Mouse (Mus musculus) lung, adult 18-20 months (tissue): ENCODE measurements around the gene Ndst2.

Experiments
- DNase-seq, 2 experiments: peaks; one replicate each; pipeline ENCODE4 v3.0.0; 2022; ENCODE audit warnings: mixed read lengths in 2 of 2

The Ndst2 gene

DNA sequence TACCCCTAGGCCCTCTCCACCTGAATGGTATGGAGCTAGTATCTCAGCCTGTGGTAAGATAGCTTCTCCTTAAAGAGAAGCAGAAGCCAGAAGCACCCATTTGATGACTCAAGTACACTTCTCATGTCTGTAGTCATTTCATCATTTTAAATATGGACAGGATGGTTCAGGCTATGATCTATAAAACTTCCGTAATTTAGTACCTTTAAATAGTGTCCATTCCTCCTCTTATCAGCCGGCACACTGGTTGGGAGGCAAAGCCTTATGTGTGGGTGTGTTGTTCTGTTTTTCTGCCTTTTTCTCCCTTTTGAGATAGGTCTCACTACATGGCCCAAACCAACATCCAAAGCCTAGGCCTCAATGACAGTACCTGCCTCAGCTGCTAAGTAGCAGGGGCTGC lies 35.8 kb downstream of the Ndst2 start:
- no peak for DNase-seq

DNA sequence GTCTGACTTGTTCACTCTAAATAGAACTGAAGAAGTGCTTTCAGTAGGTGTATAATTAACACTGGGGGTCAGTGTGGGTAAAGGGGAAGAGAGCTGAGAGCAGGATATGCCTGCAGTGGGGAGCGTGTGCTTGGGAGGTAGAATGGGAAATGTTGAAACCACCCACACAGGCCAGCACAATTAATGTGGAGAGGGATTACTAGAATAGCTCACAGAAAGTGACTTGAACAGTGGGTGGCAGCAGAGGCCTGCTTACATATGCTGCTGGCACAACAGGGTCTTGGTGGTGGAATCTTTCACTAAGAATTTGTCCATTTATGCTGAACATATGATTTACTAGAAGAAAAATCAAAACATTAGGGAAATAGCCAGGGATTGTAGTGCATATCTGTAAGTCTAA lies 37.4 kb downstream of the Ndst2 start:
- DNase-seq, result peak; percentile 33 to 53

DNA sequence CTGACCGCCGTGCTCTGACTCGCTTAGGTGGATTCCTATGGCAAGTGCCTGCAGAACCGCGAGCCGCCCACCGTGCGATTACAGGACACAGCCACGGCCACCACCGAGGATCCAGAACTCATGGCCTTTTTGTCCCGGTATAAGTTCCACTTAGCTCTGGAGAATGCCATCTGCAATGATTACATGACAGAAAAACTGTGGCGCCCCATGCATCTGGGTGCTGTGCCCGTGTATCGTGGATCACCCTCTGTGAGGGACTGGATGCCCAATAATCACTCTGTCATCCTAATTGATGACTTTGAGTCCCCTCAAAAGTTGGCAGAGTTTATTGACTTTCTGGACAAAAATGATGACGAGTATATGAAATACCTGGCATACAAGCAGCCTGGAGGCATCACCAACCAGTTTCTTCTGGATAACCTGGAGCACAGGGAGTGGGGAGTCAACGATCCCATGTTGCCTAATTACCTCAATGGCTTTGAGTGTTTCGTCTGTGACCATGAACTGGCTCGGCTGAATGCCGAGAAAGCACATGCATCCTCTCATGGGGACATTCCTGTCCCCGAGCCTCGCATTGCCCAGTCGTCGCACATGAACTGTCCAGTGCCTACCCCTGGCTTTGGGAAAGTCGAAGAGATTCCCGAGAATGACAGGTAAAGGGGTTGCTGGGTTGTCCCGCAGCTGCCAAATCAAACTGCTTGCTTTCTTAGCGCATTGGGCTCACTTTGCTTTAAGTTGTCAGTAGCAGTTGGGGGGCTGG lies 38.4 kb downstream of the Ndst2 start:
- peak; percentile 21 to 25 for DNase-seq

DNA sequence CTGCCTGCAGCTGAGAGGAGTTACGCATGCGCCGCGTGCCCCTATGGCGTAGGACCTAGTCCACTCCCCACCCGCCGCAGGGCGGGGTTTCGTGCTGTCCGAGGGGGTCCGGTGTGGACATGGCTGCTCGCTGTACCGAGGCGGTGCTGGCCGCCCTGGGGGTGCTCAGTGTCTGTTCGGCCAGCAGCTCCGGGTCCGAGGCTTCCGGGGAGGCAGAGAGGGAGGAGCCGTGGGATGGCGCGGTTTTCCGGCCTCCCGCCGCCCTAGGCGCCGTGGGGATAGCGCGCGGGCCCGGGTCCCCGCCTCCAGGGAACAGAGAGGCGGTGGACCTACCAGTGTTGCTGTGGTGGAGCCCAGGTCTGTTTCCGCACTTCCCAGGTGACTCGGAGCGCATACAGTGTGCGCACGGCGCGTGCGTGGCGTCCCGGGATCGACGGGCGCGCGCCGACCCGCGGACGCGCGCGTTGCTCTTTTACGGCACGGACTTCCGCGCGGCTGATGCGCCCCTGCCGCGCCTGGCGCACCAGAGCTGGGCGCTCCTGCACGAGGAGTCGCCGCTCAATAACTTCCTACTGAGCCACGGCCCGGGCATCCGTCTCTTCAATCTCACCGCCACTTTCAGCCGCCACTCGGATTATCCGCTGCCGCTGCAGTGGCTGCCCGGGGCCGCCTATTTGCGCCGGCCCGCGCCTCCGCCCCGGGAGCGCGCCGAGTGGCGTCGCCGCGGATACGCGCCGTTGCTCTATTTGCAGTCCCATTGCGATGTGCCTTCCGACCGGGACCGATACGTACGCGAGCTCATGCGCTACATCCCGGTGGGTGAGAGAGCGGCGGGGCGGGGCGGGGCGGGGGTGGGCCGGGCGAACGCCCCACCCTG lies 39.2 kb downstream of the Ndst2 start, which contains the start of gene Fut11:
TSS of gene Fut11 (plus strand) at position 85 of the 877 bp plus-strand sequence.
- peak; percentile 87 to 91 for DNase-seq

DNA sequence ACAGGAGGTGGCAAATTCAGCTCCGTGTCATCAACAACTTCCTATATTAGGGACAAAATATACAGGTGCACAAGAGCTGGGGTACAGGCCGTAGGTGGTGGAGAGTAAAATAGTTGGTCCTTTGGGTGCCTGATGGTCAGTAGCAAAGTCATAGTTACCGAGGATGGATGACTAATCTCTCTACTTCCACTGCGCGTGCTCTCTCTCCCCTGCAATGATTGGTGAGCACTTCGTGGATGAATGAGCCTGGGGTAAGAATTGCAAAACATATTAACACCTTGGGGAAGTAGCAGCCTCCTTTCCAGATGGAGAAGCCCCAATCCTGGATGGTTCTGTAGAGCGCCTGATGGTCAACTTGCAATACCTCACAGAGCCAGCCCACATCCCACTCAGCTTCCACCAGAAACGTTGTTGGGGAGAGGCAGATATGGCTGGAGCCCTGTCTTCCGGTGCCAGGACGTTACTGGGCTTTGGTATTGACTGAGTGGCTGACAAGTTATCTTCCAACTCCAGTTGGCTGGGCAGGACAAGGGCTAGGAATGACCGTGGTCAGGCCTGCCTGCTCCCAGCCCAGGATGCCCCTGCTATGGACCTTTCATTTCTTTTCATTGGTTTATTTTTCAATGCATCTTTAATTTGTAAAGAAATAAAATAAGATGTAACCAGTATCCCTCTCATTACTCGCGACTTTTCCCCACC lies 40.0 kb downstream of the Ndst2 start:
- no peak for DNase-seq

DNA sequence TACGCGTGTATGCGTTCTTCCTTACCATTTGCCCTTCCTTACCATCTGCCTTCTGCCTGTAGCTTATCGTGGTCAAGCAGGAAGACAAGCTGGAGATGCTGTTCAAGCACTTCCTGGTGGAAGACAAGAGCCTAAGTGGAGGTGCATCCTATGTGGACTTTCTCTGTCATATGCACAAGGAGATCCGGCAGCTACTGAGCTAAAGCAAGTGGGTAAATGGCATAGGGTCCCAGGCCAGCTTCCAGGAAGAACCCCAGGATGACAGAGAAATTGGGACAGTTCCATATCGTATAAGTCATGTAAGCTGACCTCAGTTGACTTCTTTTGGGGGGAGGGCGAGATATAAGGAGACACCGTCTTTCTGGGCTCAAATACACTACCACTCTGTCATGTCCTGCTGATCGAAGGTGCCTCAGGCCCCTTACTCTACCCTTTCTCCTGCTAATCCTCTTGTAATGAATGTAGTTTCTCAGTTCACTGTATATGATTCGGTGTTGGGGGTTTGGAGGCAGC lies 40.7 kb downstream of the Ndst2 start:
- DNase-seq, result no peak

DNA sequence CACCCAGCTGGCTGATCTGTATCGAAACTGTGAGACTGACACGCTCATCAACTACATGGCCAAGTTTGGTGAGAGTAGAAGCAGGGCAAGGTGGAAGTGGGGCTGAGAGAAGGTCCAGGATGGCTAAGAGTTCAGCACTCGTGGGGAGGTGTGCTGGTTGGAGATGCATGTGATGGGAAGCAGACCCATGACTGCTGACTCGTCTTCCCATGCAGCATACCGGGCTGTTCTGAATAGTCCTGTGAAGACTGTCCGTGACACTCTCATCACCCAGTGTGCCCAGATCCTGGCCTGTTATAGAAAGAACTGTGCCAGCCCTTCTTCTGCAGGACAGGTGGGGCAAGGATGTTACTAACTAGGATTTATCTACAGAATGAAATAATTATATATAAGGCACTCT lies 42.6 kb downstream of the Ndst2 start:
- no peak for DNase-seq

DNA sequence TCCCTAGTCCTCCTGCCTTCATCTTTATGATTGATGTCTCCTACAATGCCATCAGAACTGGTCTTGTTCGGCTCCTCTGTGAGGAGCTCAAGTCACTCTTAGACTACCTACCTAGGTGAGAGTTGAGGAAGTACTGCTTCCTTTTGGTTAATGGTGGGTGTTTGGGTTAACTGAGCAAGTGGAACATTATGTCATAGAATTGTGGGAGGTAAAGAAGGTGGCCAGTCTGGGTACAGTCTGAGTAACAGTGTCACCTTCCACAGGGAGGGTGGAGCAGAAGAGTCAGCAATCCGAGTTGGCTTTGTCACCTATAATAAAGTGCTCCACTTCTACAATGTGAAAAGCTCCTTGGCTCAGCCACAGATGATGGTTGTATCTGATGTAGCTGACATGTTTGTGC lies 45.4 kb downstream of the Ndst2 start:
- no peak for DNase-seq

DNA sequence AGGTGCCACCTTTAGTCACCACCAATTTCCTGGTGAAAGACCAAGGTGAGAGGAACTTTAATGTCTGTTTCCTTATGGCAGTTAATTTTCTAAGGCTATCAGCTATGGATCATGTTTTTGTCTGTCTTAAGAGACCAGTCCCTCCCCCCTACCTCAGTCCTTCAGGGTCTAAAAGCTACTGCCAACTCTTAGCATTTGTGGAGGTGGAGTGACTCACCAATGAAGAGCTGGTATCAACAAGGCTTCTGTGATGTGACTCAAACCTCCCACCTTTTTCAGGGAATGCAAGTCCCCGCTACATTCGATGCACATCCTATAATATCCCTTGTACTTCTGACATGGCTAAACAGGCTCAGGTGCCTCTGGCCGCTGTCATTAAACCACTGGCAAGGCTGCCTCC lies 47.8 kb downstream of the Ndst2 start:
- no peak for DNase-seq

DNA sequence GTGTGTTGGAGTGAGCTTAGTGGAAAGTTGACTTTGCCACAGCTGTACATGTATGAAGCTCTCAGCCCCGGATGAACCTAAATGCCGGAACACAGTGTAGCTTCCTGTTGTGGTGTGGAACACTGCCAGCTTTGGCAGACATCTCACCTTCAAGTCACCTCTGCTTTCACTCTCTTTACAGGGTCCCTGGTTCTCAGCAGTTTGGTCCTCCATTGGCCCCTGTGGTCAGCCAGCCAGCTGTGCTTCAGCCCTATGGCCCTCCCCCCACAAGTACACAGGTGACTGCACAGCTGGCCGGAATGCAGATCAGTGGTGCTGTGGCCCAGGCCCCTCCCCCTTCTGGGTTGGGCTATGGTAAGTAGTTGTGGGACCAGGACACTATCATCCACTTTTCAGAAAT lies 51.9 kb downstream of the Ndst2 start:
- peak in 1 of 2 experiments; percentile 26 for DNase-seq

DNA sequence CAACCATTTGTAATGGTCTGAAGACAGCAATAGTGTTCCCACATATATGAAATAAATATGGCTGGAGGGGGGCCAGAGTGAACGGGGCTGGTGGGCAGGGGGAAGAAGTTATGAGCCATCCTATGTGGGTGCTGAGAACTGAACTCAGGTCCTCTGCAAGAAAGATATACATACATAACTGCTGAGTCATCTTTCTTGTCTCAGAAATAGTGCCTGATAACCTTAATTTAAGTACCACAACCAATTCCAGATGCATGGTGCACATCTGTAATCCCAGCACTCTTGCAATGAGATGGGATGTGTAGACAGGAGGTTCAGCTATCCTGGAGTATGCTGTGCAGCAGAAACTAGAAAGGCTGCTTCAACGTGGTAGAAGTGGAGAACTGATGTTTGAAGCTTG lies 52.6 kb downstream of the Ndst2 start:
- no peak for DNase-seq

DNA sequence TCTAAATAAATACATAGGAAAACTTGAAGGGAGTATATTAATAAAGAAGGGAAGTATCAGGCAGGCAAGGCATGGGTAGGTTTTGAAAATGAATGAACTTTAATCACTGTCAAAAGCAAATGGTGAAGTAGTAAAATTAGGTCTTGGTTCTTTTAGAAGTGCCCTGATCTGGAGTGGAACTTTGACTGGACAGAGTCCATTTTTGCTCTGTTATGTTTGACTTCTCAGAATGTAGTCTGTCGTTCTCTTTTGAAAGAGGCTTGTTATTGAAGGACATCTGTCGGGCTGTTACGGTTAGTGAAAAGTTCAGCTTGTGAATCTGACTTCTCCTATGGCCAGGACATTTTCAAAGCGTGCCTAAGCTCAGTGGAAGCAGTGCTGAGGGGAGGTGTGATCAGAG lies 56.5 kb downstream of the Ndst2 start:
- no peak for DNase-seq

DNA sequence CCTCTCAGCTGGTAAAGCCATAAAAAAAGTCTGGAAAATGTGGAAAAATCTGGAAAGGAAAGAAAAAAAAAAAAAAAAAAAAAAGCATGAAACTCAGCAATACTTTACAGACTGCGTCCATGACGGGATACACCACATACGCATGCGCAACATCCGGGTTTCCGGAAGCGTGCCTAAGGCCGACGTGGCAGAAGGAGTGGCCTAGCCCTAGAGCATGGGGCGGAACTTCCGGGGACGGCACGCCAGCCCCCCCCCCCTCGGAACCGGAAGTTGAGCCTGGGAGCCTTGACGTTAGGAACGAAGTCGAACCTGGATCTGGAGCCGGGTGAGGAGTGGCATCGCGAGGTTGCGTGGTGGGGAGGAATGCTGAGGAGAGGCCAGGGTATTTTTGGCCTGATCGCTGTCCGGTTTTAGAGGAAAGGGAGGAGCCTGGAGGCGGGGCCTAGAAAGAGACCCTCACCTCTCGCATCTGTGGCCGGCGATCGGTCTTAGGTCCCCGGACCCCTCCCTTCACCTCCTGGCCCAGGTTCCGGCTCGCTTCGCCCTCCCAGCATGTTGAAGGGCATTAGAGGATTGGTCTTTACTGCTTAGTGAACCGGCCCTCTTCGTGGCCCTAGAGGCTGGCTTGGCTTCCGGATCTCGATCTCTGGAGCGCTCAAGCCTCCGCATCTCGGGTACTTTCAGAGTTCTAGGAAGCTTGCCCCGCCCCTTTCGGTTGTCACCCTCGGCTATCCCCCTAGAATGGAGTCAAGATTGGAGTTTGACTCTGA lies 60.1 kb downstream of the Ndst2 start, which contains the start of gene Sec24c:
TSS of gene Sec24c (plus strand) at position 245 of the 770 bp plus-strand sequence.
- peak; percentile 97 to 98 for DNase-seq

DNA sequence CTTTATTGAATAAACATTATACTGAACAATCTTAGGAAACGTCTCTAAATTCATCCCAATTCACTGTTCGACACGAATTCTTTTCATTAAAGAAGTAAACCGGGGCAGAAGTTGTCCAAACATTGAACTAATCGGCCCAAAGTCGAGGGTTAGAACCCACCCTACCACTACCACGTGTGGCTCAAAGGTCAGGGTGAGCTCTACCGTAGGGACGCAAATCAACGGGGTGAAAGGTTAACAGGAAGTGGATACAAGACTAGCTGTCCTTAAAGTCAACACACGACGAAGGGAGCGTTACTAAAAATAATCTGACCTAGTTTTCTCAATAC lies 60.7 kb downstream of the Ndst2 start:
- DNase-seq, result no peak
